Mouse (Mus musculus) limb, embryonic 15.5 days (tissue): Measurements from ENCODE around the gene Pde4a. TPM values are rescaled to one million over a fixed set of nuclear protein-coding genes. Genes with fewer than 3 reads are reported as not detected.

Source experiments
- ATAC-seq: fragments of 200-750 bp; cut with Nextera tagmentation; 2 replicates; pipeline ENCODE4 v1.8.0; 2017; ENCODE audit warnings: low read depth, moderate TSS enrichment; ENCODE audit not compliant: insufficient number of reproducible peaks, low FRiP score, low TSS enrichment
- H3K27ac ChIP-seq: fragments of 300-500 bp; sonication (generic); 2 replicates; pipeline ENCODE4 v1.5.1; 2015; ENCODE audit warnings: moderate library complexity, mild to moderate bottlenecking, inconsistent platforms
- H3K27me3 ChIP-seq: fragments of 300-500 bp; sonication (generic); 2 replicates; pipeline ENCODE4 v1.6.1; 2015; ENCODE audit warnings: inconsistent platforms
- H3K36me3 ChIP-seq: fragments of 300-500 bp; sonication (generic); 2 replicates; pipeline ENCODE4 v1.6.1; 2015; ENCODE audit warnings: inconsistent platforms
- H3K4me1 ChIP-seq: fragments of 300-500 bp; sonication (generic); 2 replicates; pipeline ENCODE4 v1.6.1; 2015; ENCODE audit warnings: inconsistent platforms
- H3K4me2 ChIP-seq: fragments of 300-500 bp; sonication (generic); 2 replicates; pipeline ENCODE4 v1.6.1; 2015; ENCODE audit warnings: mild to moderate bottlenecking, inconsistent platforms
- H3K4me3 ChIP-seq: fragments of 300-500 bp; sonication (generic); 2 replicates; pipeline ENCODE4 v1.5.1; 2015; ENCODE audit warnings: mild to moderate bottlenecking, inconsistent platforms
- H3K9ac ChIP-seq: fragments of 300-500 bp; sonication (generic); 2 replicates; pipeline ENCODE4 v1.6.1; 2015; ENCODE audit warnings: inconsistent platforms
- H3K9me3 ChIP-seq: fragments of 300-500 bp; sonication (generic); 2 replicates; pipeline ENCODE4 v1.6.1; 2016; ENCODE audit warnings: inconsistent platforms
- WGBS: fragments of 180-500 bp; shearing (Covaris S2); methylation state at CpG from one replicate; pipeline ENCODE4 v1.1.7; 2015; 5-methylcytosine and 5-hydroxymethylcytosine counted together
- polyA plus RNA-seq: library from polyadenylated mRNA; unstranded; fragments of >200 nt; fragmentation: Nextera tagmentation; extraction: Ambion mirVana; gene quantifications from 2 replicates; pipeline ENCODE4 v1.2.1, GENCODE M21; 2015

Pde4a gene
- polyA plus RNA-seq, 1 experiment from 2014 or later: 6.1 TPM

DNA sequence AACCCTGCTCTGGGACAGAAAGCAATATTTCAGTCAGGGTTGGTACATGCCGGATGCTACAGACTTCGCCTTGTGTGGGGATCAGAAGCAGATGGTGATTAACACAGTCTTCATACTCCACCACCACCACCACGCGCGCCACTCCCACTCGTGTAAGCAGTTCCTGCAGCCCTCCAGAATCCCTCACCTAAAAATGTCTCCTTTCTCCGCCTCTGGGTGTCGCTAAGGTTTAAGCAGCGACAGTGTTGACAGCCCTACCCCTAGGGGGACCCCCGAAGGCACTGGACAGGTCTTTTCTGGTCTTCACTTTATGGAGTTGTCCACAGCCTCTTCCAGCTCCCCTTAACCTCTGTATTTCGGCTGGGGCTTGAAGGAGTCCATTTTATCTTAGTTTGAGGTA, 12.8 kb upstream of the Pde4a start:
- Histone ChIP-seq H3K9me3 (no peaks in the 10 kb centered on the region), H3K4me3 (peak overlapping the region; percentile 45), H3K4me2 (peak overlapping the region; percentile 87), H3K9ac (no peak overlapping the region), H3K27ac (peak overlapping the region; percentile 68), H3K36me3 (peaks cover 2% of the 10 kb centered on the region; the same call in 1 of the 2 replicates), H3K4me1 (peaks cover 40% of the 10 kb centered on the region), H3K27me3 (no peaks in the 10 kb centered on the region)
- ATAC-seq: no peak
- WGBS: 3% methylated on average over 11 of the region's 11 CpGs

DNA sequence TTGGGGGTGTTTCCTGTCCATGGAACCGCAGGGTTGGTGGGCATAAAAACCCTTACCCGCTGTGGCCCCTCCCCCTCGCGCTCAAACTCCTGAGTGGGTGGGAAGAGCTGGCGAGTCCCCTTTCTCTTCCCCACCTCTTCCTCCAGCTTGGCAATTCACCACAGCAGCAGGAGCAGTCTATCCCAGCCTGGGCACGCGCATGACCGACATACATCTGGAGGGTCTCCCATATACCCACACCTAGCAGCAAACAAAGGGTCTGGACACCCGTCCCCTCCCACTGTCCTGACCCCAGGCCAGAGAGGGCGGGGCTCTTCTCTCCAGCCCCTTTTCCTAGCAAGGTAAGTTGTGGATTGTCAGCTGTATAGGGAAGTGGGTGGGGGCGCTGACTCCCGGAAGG, 12.2 kb upstream of the Pde4a start:
- Histone ChIP-seq H3K9me3 (no peaks in the 10 kb centered on the region), H3K9ac (peak overlapping the region; percentile 33; the same call in 1 of the 2 replicates), H3K27me3 (no peaks in the 10 kb centered on the region), H3K36me3 (no peaks in the 10 kb centered on the region), H3K4me3 (peak overlapping the region; percentile 45), H3K4me1 (peaks cover 34% of the 10 kb centered on the region), H3K4me2 (peak overlapping the region; percentile 87), H3K27ac (peak overlapping the region; percentile 68)
- ATAC-seq: no peak
- WGBS: 5% methylated on average over 12 of the region's 12 CpGs

DNA sequence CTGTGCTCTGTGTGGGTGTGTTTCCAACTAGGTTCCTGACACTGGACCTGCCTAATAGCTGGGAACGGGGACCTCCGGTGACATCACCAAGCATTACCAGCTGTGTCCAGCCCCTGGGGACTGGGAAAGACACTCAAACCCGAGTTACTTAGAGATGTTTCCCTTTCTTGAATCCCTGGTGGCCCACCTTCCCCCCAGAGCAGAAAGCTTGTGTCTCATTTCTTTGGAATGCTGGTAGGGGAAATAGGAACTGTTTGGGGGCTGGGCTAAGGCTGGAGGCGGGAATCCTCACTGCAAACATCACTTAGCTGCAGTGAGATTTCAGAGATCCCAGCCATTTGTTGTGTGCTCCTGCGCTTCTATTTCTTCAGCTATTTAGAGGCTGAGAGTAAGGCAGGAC, 11.7 kb upstream of the Pde4a start:
- H3K27ac ChIP-seq: peak overlapping the region; percentile 68
- H3K4me1 ChIP-seq: peaks cover 29% of the 10 kb centered on the region
- WGBS: 5% methylated on average over 5 of the region's 5 CpGs
- H3K36me3 ChIP-seq: no peaks in the 10 kb centered on the region
- no peaks in the 10 kb centered on the region for H3K9me3 ChIP-seq
- no peaks in the 10 kb centered on the region for H3K27me3 ChIP-seq
- peak overlapping the region; percentile 33; the same call in 1 of the 2 replicates for H3K9ac ChIP-seq
- peak overlapping the region; percentile 45 for H3K4me3 ChIP-seq
- H3K4me2 ChIP-seq: peak overlapping the region; percentile 87
- ATAC-seq: no peak

DNA sequence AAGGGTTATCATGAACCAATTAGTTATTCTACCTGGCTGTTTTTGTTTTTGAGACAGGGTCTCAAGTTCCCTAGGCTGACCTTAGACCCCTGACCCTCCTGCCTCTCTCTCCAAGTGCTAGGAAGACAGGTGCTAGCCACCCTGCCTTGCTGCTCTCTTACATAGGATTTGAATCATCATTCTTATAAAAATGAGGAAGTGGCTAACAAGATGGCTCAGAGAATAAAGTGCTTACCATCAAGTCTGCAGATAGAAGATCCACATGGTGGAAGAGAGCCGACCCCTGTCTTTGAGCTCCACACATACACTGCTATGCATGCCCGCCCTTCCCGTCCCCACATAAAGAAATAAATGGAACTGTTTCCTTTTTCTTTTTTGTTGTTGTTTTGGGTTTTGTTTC, 10.7 kb upstream of the Pde4a start:
- Histone ChIP-seq H3K27me3 (no peaks in the 10 kb centered on the region), H3K9ac (no peak overlapping the region), H3K36me3 (no peaks in the 10 kb centered on the region), H3K4me3 (no peak overlapping the region), H3K9me3 (no peaks in the 10 kb centered on the region), H3K27ac (no peak overlapping the region), H3K4me2 (no peak overlapping the region), H3K4me1 (peaks cover 25% of the 10 kb centered on the region)
- ATAC-seq: no peak
- 89% methylated on average over 3 of the region's 3 CpGs for WGBS

DNA sequence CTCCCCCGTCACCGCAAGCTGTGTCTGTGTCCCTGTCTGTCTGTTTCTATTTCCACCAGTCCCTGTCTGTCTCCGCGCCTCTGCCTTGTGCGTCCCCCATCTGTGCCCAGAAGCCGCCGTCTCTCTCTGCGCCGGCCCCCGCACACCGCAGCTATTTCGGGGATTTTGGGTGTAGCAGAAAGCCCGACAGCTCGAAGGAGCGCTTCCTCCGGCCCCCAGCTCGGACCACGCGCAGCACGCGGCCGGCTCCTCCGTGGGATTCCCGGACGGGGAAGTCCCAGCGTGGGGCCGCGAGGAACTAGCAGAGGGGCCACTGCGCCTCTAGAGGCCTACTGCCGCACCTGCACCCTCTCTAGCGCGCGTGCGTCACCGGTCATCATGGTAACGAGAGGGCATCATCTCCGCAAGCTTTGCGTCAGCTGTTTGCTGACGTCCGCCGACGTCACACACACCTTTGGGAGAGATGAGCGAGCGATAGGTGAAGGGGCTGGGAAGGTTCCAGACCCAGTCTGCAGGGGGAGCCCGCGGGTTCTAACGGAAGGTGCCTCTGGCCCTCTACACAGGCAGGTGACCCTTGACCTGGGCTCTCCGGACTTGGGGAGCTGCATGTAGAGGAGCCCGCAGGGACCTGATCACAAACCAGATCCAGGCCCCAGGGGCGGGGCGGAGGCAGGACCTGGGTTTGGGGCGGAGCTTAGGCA, 4.2 kb upstream of the Pde4a start:
- peak overlapping the region; percentile 92 for H3K4me2 ChIP-seq
- H3K27ac ChIP-seq: no peak overlapping the region
- H3K9me3 ChIP-seq: no peaks in the 10 kb centered on the region
- H3K27me3 ChIP-seq: peaks cover 54% of the 10 kb centered on the region
- peaks cover 38% of the 10 kb centered on the region for H3K4me1 ChIP-seq
- WGBS: under 1% methylated on average over 52 of the region's 52 CpGs
- no peaks in the 10 kb centered on the region for H3K36me3 ChIP-seq
- 0 out of 2 replicates have a peak, but pooled peaks have one; percentile 15 for ATAC-seq
- H3K9ac ChIP-seq: peak overlapping the region; percentile 55
- peak overlapping the region; percentile 59 for H3K4me3 ChIP-seq

DNA sequence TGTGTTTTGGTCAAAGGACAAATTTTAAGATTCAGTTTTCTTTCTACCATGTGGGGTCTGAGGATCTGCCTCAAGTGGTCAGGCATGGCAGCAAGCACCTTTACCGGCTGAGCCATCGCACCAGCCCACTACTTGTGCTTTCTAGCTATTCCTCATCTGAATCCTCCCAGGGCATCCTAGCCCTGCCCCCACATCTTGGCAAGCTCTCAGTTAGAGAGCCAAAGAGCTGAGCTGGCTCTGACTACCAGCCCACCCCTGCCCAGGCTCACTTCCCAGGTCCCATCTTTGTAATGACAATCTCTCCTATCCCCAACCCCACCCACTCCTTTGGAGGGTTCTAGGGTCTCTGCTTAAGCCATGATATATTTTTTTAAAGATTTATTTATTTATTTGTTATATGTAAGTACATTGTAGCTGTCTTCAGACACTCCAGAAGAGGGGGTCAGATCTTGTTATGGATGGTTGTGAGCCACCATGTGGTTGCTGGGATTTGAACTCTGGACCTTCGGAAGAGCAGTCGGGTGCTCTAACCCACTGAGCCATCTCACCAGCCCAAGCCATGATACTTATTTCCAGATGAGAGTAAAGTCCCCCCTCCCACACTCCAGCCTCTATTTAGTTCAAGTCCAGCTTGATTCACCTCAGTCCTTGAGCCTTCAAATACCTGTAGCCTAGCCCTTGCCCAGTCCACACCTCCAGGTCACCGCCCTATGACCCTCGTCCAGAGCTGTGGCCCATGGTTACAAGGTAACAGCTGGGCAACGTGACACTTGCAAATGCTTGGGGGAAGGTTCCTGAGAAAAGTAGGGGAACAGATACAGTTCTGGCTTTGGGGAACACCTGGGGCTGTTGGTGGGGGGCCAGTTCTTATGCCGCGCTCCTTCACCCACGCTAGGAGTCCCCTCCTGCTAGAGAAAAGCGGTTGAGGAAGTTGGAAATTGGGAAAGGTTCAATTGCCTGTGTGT, 2.1 kb upstream of the Pde4a start:
- Histone ChIP-seq H3K4me2 (peak overlapping the region; percentile 28; the same call in 1 of the 2 replicates), H3K9ac (no peak overlapping the region), H3K27ac (no peak overlapping the region), H3K4me3 (no peak overlapping the region), H3K27me3 (peaks cover 66% of the 10 kb centered on the region), H3K4me1 (peaks cover 52% of the 10 kb centered on the region), H3K36me3 (no peaks in the 10 kb centered on the region), H3K9me3 (no peaks in the 10 kb centered on the region)
- ATAC-seq: no peak
- 36% methylated on average over 11 of the region's 11 CpGs for WGBS

DNA sequence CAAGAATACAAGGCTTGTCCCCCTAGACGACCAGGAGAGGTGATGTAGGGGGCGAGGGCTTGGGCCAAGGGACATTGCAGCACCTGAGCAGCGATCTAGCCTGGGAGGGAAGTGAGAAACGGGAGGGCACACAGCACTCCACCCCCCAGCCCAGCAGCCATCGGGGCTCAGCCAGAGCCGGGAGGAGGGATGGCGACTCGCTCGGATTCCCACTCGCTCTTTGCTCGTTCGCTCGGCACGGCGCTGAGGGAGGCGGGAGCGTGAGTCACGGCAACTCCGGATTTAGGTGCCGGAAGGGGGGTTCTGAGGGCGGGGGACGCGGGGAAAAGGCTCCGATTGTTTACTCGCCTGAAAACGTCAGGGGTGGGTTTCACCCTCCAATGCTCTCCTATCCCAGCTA, 1.4 kb upstream of the Pde4a start:
- Histone ChIP-seq H3K36me3 (no peaks in the 10 kb centered on the region), H3K27me3 (peaks cover 66% of the 10 kb centered on the region), H3K9ac (no peak overlapping the region), H3K4me1 (peaks cover 58% of the 10 kb centered on the region), H3K4me2 (peak overlapping the region; percentile 28), H3K4me3 (peak overlapping the region; percentile 53), H3K9me3 (no peaks in the 10 kb centered on the region), H3K27ac (no peak overlapping the region)
- WGBS: under 1% methylated on average over 26 of the region's 26 CpGs
- ATAC-seq: no peak

DNA sequence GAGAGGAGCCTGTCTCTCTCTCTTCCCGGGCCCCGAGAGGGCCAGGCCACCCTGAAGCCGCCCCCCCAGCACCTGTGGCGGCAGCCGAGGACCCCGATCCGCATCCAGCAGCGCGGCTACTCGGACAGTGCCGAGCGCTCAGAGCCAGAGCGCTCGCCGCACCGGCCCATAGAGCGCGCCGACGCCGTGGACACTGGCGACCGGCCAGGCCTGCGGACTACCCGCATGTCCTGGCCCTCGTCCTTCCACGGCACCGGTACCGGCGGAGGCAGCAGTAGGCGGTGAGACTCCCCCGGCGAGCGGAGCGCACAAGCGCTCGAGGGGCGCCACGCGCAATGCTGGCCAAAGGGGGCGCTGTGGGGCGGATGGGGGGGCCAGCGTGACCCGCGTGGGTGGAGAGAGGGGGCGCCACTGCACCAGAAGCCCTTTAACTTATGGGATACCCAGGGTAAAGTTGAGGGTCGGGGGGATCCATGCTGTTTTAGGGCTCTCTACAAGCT, 488 bp downstream of the Pde4a start:
- Histone ChIP-seq H3K27ac (no peak overlapping the region), H3K4me1 (peaks cover 56% of the 10 kb centered on the region)
- no peak for ATAC-seq

DNA sequence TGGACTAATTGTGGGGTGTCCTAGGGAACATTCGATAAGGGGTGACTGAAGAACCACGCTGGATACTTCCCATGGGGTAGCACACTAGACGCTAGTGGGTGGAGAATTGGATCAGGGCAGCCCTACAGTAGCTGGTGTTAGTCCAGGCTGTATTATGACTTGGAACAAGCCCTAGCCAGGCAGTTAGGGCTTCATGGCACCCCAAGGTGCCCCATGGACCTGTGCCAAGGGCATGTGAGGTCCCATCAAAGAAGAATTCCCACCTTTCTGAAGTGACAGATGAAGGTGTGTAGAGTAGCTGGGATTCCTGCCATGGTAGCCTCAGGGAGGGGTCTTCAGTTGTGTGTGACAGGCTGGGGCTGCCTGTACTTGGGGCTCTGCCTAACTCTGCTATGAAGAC, 1.0 kb downstream of the Pde4a start:
- Histone ChIP-seq H3K4me1 (peaks cover 51% of the 10 kb centered on the region), H3K4me3 (peak overlapping the region; percentile 53), H3K27ac (no peak overlapping the region), H3K9me3 (no peaks in the 10 kb centered on the region), H3K4me2 (peak overlapping the region; percentile 98), H3K36me3 (no peaks in the 10 kb centered on the region), H3K9ac (no peak overlapping the region), H3K27me3 (peaks cover 59% of the 10 kb centered on the region)
- no peak for ATAC-seq
- WGBS: 27% methylated on average over 3 of the region's 3 CpGs

More for the DNA sequence above, 488 bp downstream of the Pde4a start:
- 1% methylated on average over 45 of the region's 47 CpGs for WGBS
- Histone ChIP-seq H3K9ac (peak overlapping the region; percentile 51), H3K4me3 (peak overlapping the region; percentile 53), H3K36me3 (no peaks in the 10 kb centered on the region), H3K27me3 (peaks cover 61% of the 10 kb centered on the region), H3K4me2 (peak overlapping the region; percentile 98), H3K9me3 (no peaks in the 10 kb centered on the region)

DNA sequence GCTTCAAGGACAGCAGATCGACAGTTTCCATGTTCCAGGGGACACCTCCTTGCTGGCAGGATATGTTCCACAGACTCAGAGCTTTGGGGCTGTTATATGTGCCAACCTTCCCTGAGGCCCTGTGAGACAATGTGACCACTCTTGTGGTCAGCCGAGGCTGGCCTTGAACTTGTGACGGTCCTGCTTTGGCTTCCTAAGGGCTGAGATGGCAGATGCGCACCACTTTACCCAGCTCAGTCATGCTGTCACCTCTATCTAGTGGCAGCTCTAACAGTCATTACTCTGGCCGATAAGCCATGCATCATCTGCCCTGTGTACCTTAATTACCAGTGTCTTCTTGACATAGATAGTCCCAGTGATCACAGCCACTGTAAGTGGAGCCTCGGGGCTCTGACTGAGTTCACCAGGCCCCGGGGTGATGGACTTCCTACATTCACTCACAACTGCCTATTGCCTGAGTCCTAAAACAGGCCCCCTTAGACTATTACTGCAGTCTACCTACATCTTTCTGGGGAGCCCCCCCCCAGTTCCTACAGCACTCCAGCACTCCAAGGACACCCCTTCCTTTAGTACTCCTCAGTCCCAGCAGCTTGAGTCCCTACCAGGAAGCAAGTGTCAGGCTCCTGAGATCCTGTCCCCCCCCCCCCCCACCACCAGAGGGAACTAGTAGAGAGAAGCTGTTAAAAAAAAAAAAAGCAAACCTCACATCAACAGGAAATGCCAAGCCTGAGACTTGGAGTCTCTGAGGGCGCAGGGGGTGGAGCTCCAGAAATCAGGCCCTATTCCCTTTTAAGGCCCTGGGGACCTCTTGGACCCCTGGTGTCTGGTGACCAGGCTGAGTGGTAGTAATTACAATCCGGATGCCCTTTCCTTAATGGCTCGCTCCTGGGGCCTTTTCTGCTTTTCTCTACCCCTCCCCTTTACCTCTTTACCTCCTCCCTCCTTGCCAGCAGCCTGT, 1.9 kb downstream of the Pde4a start:
- H3K27ac ChIP-seq: peak overlapping the region; percentile 81
- H3K9me3 ChIP-seq: no peaks in the 10 kb centered on the region
- H3K4me3 ChIP-seq: peak overlapping the region; percentile 12; the same call in 1 of the 2 replicates
- peaks cover 49% of the 10 kb centered on the region for H3K4me1 ChIP-seq
- no peak for ATAC-seq
- peaks cover 50% of the 10 kb centered on the region for H3K27me3 ChIP-seq
- WGBS: 41% methylated on average over 10 of the region's 10 CpGs
- no peaks in the 10 kb centered on the region for H3K36me3 ChIP-seq
- peak overlapping the region; percentile 32 for H3K4me2 ChIP-seq
- H3K9ac ChIP-seq: no peak overlapping the region
